Mouse (Mus musculus) G1E (cell line): ENCODE data around the gene Smoc1.

Experiments
- CTCF ChIP-seq: IDR thresholded peaks from 2 replicates; pipeline ENCODE4 v1.5.1; 2012; ENCODE audit warnings: low read depth, low read length, inconsistent platforms, mixed read lengths
- GATA1 ChIP-seq: IDR thresholded peaks from 2 replicates; pipeline ENCODE4 v1.6.1; 2012; ENCODE audit warnings: borderline replicate concordance, low read length, inconsistent platforms, mixed read lengths
- GATA2 ChIP-seq: IDR thresholded peaks from 2 replicates; pipeline ENCODE4 v1.6.1; 2012; ENCODE audit warnings: low read depth, low read length, inconsistent platforms, borderline replicate concordance
- POLR2AphosphoS5 ChIP-seq: IDR thresholded peaks from 2 replicates; pipeline ENCODE4 v1.6.1; 2012; ENCODE audit warnings: low read depth, low read length, inconsistent platforms; ENCODE audit not compliant: insufficient replicate concordance
- TAL1 ChIP-seq: conservative IDR thresholded peaks from 2 replicates; pipeline ENCODE4 v1.6.1; 2012; ENCODE audit warnings: low read depth, low read length, inconsistent platforms, mixed read lengths

GRCm38 (mm10) chr12:81142231-81142630, 115.6 kb downstream of the Smoc1 start:
- TF ChIP-seq CTCF = no peak
- TF ChIP-seq GATA1 = no peak
- no peak for TF ChIP-seq POLR2AphosphoS5
- TF ChIP-seq TAL1 = no peak
- no peak for TF ChIP-seq GATA2
